Mouse (Mus musculus): ENCODE results near the gene Med11.
"Not testable (repeated sequence)": the region's sequence is repeated elsewhere in the genome, so short reads cannot be mapped to it uniquely, and the experiment has no call there.

The Med11 gene

DNA sequence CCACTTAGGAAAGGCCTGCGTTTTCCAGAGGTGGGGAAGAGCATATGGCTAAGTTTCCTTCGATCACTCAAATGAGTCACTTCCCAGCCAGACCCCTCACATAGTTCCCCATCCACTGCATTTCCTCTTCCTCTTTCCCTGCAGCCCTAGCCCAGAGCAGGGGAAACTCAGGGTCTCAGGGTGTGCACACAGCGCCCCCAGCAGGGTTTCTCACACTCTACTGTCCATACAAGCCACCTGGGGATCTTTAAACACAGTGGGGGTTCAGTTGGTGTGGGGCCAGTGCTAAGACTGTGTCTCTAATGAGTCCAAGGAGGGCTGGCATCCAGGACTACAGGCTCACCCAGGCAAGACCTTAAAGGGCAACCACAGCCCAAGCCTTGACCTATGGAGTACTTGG lies 5.0 kb upstream of the Med11 start:
- DNase-seq (ENCODE audit: low spot score in 2 of 2) = no peak

DNA sequence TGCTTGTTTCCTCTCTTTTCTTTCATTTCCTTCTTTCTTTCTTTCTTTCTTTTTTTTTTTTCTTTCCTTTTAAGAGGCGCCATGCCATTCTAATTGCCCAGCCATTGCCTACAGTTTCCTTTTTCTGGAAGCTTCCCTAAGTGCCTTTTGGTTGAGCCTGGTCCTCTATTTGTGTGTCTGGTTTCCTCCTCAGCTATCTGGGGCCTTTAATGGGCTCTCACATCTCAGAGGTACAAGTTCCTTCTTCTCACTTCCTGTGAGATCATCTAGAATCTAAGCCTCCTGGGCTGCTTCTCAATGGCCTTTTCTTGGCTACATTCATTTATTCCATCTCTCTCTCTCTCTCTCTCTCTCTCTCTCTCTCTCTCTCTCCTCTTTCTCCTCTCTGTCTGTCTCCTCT lies 4.3 kb upstream of the Med11 start:
- DNase-seq (ENCODE audit: low spot score in 2 of 2) = no peak

DNA sequence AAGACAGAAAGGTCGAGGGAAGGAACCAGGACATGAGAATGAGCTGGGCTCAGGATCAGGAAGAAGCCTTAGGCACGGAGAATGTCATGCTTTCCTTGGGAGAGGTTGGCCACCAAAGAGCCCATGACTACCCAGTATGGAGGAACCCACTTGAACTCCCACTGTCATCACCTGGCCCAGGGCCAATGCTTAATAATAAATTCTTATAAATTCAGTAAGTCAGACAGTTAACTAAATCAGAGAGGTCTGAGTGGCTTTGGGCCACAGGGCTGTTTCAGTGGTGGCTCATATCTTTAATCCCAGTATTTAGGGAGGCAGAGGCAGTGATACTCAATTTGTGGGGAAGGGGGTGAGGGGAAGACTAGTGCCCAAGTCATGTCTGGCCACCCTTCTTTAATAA lies 793 bp upstream of the Med11 start:
- no peak for DNase-seq (ENCODE audit: low spot score in 2 of 2)

DNA sequence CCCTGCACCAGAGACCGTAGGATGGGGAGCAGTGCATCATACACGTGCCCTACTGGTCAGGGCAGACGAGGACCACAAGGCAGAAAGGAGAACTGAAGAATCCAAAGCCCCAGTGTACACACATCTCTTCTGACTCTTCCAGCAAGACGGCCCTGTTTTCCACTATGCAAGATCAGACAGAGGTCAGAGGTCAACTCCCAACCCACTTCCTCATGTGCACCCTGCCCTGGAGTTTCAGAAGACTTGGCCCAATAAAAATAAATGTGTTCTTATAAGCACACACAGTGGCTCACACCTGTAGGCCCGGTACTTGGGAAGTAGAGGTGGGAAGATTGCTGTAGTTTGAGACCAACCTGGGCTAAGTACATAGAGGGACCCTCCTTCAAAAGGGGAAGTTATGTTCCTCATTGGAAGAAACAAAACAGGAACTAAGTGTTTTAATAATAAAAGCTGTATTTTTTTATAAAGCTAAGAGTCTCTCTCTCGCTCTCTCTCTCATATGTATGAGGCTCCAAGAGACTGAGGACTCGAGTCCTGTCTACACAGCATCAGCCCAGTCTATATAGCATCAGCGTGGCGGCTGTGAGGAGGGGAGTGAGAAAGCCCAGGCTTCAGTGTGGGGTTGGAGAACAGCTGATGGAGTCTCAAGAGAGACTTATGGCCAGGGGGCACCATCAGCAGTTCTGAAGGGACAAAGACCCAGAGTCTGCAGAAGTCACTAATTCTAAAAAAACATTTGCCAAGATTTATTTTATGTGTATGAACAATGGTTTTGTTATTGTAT lies 1.7 kb downstream of the Med11 start:
- no peak for DNase-seq (ENCODE audit: low spot score in 2 of 2)

DNA sequence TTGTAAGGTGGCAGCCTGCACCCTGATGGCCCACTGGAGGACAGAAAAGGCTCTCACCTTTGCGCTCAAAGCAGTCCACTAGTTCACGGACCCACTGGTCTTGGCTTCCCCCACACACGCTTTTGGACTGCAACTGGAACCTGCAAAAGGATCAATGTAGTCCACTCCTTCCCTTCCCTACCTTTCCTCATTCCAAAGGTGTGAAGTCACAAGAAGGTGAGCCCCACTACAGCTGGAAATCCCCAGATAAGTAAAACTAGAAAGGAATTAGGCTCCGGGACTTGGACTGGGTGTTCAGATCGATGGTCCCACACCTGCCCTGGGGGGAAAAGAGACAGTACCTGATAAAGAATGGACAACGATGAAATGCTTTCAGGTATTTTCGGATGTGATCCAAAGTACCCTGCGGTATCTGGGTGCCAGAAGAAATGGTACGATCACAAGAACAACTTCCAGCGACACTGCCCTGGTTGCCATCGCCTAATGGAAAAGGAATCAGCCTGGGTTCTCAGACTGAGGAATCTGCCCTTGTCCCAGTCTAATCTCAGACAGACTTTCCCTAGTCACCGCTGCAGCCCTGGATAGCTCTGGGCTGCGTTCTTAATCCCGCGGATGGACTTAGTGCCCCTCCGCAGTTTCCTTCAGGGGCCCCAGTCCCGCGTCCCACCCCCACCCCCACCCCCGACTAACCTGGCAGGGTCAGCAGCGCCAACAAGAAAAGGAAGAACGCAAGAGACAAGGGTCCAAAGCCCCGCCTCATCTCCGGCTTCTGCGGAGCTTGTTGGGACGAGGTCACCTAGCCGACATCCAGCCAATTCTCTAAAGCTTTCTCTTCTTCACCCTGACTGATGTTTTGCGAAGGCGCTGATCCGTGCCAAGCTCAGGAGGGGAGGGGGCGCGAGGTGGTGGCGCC lies 7.2 kb downstream of the Med11 start, which contains the start of gene Zmynd15:
TSS of gene Zmynd15 (plus strand) at position 746 of the 913 bp plus-strand sequence.
- no peak for DNase-seq (ENCODE audit: low spot score in 2 of 2)

DNA sequence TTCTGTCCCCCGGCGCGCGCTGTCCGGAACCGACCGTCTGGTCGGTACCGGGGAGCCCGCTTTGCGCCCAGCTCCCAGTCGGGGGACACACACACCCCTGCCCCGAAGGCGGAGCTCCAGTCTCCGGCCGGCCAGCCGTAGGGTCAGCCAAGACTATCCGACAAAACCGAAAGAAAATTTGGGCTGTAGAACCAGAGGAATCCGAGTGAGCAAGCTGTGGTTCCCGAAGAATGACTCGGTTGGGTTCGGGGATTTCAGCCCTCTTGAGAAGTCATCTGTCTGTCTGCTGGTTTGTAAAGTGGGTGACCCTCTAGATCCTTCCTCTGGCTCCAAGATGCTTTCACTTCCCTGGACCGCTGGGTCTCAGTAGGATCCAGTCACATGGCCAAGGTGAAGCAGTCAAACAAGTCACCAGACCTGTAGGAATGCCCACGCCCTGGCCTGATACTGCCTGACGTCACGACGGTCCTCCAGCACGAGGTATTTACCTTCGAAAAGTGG lies 7.9 kb downstream of the Med11 start, which contains the start of gene Cxcl16:
TSS of gene Cxcl16 (minus strand) at position 384 of the 501 bp plus-strand sequence.
- no peak for DNase-seq (ENCODE audit: low spot score in 2 of 2)

DNA sequence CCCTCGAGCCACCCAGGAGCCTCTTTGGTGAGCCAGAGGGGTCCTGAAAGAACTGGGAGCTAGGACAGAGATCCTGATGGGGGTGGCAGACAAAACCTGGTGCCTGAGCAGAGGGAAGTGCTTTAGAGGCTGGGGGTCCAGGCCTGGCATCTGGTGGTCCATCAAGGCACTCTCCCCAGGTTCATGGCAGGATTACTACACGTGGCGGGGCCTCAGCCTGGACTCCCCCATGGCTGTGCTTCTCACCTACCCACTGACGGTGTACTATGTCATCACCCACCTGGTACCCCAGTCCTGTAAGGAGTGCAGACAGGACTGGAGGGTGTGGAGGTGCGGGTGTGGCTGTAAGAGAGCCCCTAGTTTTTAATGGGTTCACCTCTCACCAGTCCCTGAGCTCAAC lies 12.3 kb downstream of the Med11 start:
- no peak for DNase-seq (ENCODE audit: low spot score in 2 of 2)

DNA sequence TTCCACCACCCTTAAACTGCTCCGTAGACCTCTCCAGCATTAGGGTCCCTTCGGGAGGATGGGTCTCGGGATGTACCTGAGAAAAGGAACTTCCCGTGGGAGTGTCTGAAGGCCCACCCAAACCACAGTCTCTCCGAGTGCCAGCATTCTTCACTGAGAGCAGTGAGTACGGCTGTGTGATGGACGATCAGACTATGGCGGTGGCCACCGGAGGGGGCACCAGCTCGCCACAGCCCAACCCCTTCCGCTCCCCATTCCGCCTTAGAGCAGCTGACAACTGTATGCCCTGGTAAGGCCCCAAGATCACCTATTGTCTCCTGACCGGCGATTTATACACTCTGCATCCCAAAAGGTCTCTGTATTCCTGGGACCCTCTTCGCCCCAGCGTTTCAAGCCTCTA lies 13.5 kb downstream of the Med11 start:
- no peak for DNase-seq (ENCODE audit: low spot score in 2 of 2)

DNA sequence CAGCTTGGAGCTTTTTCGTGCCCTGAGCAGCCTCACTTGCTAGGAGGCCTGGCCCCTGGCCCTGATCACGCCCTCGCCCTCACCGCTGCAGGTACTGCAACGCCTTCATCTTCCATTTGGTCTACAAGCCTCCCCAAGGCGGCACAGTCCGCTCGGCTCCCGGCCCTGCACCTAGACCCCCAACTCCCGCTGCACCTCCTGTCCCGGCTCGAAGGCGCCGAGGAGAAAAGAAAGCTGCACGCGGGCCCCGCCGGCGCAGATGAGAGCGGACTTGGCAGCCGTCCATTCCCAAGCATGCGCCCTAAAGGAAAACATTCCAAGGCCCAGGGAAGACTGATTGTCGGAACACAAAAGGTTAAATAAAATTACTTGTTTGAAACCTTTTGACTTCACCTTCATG lies 14.1 kb downstream of the Med11 start:
- DNase-seq (ENCODE audit: low spot score in 2 of 2) = no peak

DNA sequence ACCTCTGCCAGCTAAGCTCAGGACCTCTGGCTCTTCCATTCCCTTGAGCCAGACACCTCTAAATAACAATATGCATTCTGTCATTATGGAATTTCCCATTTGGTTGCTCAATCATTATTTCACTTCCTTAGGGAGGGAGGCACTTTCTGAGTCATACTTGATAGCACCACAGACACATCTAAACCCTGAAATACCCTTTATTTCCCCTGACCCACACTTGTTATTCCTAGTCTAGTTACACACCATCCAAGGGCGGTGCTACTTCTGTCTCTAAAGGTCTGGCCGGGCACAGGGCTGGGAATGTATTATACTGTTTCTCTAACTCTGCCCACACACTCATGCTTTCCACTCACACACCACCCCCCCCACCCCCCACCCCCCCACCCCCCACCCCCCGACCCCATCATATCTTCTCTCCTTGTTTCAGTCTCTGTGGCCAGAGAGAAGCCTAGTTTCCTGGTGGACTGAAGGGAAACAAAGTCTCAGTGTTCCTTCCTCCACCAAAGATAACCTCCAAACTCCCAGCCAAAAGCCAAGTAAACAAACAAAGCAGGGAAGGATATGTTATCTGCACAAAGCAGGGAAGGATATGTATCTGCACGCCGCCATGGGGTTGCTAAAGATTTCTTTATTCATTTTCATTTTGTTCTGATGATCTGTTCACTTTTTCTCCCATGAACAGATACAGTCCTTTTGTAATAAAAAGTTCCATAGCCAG lies 16.3 kb downstream of the Med11 start:
- DNase-seq (ENCODE audit: low spot score in 2 of 2) = no peak

DNA sequence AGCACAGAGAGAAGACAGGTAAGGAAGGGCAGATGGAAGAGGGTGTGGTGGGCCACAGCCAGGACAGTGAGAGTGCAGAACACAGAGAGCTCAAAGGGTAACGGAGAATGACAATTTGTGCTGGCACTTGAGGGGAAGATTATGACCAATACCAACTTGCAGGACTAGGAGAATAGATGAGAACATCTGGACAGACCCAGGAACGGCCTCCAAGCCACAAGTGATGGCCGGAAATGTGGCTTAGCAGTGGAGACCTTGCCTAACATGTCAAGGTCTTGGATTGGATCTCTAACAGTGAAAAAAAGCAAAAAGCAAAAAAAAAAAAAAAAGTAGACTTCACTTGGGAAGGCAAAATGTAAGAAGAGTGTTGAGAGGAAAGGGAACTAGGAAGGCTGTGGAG lies 18.0 kb downstream of the Med11 start:
- no peak for DNase-seq (ENCODE audit: low spot score in 2 of 2)

DNA sequence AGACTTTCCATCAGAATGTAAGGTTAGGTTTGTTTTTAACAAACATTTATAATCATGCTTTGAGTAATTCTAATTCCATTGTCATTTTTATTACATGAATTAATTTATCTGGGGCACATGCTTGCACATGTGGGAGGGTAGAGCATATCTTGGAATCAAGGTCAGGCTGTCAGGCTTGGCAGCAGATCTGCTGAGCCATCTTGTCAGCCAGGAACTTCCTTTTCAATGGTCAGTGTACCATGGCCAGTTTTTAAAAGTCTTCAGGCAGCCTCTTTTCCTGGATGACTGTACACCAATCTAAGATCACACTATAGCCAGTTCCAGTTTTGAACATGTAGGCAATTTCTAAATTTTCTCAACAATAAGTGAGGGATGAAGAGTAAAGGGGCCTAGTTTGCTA lies 21.0 kb downstream of the Med11 start:
- DNase-seq (ENCODE audit: low spot score in 2 of 2) = no peak

DNA sequence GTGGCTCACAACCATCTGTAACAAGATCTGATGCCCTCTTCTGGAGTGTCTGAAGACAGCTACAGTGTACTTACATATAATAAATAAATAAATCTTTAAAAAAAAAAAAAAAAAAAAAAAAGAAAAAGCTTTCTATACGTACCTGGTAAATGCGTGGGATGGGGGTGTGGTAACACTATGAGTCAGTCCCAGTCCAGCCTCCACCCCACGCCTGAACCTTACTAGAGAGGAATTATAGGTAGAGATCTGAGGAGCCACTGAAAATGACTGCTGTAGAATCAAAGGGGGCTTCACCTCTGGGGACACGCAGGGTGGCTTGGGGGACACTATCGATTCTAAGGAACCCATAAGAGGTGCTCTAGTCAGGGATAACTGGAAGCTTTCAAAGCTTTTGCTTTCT lies 21.6 kb downstream of the Med11 start:
- not testable (repeated sequence) for DNase-seq (ENCODE audit: low spot score in 2 of 2)

DNA sequence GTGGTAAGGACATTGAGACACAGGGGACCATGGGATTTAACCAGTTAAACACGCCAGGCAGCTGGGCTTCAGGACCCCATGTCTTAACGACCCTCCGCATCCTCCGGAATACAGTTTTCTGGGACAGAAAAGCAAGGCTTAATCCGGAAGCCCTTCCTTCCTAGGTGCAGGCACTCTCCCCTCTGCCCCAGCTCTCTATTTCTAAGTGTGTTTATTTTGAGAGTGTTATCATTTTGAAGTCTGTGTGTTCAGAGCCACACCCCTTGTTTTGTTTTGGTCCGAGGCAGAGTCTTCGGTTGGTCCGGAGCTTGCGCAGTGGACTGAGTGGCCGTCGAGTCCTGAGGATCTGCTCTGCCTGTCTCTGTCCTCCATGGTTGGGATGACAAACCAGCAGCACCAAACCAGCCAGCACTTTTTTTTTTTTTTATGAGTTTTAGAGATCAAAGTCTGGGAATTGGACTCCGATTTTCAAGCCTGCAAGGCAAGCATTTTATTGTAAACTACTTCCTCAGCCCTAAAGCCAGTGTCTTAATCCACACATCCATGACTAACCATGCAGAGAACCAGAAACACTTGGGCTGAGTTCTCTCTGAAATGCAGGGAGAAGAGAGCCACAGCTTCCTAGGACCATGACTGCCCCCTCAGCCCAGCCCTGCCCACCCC lies 23.3 kb downstream of the Med11 start:
- no peak for DNase-seq (ENCODE audit: low spot score in 2 of 2)

DNA sequence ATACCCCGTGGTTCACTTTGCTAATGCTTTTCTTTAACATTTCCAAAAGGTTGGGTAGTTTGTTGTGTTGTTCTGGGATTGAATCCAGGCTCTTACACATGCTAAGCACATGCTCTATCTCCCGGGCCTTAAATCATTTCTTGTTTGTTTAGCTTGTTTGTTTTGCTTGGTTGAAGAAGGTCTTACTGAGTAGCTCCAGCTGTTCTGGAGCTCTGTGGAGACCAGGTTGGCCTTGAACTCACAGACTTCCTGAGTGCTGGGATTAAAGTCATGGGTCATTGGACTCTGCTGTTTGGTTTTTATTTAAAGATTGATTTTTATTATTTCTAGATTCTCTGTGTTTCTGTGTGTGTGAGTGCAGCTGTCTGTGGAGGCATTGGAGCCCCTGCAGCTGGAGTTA lies 33.8 kb downstream of the Med11 start:
- DNase-seq (ENCODE audit: low spot score in 2 of 2) = no peak

DNA sequence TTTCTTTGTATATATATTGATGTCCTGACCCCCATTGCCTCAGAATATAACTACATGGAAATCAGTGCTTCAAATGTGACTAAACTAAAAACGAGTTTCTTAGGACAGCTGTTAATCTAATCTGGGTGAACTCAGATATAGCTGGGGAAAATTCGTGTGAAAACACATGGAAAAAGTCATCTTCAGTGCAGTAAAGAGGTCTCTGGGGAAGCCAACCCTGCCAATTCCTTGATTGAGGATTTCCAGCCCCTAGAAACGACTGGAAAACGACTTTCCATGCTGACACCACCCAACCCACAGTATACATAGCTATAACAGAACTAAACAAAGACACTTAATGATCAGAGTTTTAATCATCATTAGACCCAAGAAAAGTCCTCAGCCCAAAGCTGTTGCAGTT lies 36.1 kb downstream of the Med11 start:
- DNase-seq (ENCODE audit: low spot score in 2 of 2) = no peak

DNA sequence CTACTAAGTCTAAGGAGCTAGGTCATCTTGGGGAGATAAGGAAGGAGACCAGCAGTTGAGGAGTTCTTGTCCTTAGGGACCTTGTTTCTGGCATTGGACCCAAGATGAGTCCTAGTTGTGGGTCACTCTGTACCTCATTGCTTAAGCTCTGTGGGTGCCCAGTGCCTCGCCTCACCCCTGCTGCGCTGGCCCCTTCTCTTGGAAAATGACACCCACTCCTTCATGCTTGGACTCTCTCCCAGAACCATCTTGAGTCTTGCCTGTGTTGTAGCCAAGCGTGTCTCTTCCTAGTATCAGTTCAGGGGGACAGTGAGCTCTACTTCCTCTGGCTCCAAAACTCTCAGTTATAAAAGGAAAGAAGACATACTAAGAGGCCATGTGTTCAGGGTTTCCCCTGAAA lies 37.4 kb downstream of the Med11 start:
- peak in 1 of 2 experiments; percentile 8 for DNase-seq (ENCODE audit: low spot score in 2 of 2)

DNA sequence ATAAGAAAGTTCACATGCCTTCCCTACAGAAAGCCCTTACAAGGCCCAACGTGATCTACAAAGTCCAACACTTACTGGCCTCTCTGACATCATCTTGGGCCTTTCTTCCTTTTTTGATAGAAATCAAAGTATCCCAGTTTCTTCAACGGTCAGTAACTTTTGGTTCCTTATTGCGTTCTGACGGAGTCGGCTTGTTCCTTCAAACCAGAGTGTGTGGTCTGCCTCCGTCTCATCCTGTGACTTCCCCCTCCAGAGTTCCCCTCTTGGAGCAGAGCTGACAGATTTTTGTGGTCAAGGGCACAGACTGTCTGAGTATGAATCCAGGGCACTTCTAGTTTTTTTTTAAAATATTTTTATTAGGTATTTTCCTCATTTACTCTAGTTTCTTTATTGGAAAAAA lies 38.0 kb downstream of the Med11 start:
- DNase-seq (ENCODE audit: low spot score in 2 of 2) = no peak

DNA sequence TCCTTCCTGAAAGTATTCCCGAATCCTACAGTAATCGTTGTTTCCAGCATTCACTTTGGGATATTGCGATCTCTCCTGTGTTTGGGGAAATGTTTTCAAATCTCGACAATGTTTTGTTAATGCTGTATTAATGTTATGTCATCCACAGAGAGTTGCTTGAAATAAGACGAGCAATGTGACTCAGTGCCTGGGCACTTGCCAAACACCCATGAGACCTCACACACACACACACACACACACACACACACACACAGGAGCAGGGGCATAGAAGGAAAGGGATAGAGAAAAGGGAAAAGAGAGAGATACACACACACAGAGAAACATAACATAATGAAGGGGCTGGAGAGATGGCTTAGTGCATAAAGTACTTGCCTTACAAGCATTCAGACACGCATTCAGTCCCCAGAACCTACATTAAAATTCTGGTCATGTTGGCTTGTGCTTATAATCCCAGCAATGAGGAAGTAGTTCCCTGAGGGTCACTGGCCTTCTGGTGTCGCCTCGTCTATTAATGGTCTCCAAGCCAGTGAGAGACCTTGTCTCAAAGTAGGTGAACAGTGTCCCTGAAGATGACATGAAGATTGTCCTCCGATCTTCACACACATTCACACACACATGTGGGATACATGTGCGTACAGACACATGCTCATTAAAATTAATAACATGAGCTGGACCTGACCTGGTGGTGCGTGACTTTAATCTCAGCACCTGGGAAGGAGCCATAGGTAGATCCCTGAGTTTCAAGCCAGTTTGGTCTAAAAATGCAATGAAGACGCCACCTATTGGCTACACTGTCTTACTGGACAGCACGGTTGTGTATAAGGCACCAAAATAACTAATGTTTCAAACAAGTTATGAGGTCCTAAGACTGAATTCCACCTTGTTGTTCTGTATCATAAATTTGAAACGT lies 48.1 kb downstream of the Med11 start:
- no peak for DNase-seq (ENCODE audit: low spot score in 2 of 2)

DNA sequence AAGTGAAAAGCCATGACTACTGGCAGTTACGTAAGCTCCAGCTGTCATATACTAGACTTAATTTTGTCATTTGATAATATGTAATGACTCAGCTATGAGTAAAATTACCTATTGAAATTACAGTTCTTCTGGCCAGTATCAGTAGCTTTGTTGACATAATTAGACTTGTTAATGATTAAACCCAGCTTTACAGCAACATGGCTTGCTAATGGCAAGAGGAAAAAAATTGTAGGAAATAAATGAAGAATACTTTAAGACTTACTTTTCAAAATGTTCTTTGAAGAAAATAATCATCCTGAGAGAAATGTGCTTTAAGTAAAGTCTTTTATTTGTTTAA lies 48.7 kb downstream of the Med11 start:
- DNase-seq (ENCODE audit: low spot score in 2 of 2) = no peak

DNA sequence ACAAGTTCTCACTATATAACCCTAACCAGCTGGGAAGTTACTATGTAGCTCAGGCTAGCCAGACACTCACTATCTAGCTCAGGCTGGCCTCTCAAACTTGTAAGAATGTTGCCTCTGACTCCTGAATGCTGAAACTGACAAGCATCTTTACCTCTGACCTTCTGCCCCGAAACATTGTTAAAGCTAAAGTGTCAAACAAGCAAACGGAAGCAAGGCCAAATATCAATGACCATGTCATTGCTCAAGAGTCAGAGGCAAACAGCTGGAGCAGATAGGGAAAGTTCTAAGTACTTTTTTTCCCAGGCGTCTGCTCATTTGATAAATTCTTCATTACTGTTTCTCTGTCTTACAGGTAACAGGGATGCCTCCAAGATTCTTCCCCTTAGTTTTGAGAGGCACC lies 50.3 kb downstream of the Med11 start:
- no peak for DNase-seq (ENCODE audit: low spot score in 2 of 2)

Measured in right cerebral cortex, postnatal 36 days (tissue).